Mouse (Mus musculus): Measurements from ENCODE around the gene Pcsk4. TPM values are rescaled to one million over a fixed set of nuclear protein-coding genes. Genes with fewer than 3 reads are reported as not detected.

Gene Pcsk4
- polyA plus RNA-seq, 1 experiment from 2014 or later, result 8.1 TPM

DNA sequence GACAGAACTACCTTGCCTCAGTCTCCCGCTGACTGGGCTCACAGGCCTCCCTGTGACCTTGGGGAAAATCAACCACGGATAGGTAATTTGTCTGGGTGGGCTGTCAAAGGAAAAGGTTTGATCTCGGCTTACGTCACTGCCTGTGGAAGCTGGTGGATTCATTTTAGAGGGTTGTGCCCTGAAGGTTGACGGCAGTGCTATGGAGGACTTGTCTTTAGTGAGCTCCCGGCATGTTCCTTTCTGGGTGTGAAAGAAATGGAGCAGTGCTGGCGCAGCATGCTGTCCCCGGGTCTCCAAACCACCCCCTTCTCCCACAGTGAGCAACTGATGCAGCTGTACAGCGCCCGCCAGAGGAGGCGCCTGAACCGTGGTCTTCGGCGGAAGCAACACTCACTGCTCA is 36.0 kb downstream of the Pcsk4 start:
- H3K9ac ChIP-seq (ENCODE audit: low read depth, low read length), result peak overlapping the region; percentile 97
- peaks cover 10% of the 10 kb centered on the region for H3K4me1 ChIP-seq (ENCODE audit: control insufficient read depth, insufficient read depth, low read length)
- peak overlapping the region; percentile 94 for H3K4me3 ChIP-seq (ENCODE audit: low read length)
- WGBS, result 26% methylated on average over 14 of the region's 14 CpGs
- no peak overlapping the region; the same call in 1 of the 2 replicates for H3K27ac ChIP-seq (ENCODE audit: low read depth, low read length)
- peaks cover 9% of the 10 kb centered on the region for H3K27me3 ChIP-seq (ENCODE audit: control insufficient read depth, insufficient read depth, low read length)
- ATAC-seq (ENCODE audit: low FRiP score, low TSS enrichment), result no peak
- H3K4me2 ChIP-seq (replicated peaks; ENCODE audit: low read depth, low read length), result peak overlapping the region; percentile 72
- H3K36me3 ChIP-seq (ENCODE audit: control insufficient read depth, insufficient read depth, low read length), result peaks cover 25% of the 10 kb centered on the region
- no peaks in the 10 kb centered on the region for H3K9me3 ChIP-seq (ENCODE audit: control insufficient read depth, low read length)

- Histone ChIP-seq H3K27me3 (ENCODE audit: control insufficient read depth, insufficient read depth, low read length) (peaks cover 2% of the 10 kb centered on the region; the same call in 1 of the 2 replicates), H3K9me3 (ENCODE audit: control insufficient read depth, low read length) (no peaks in the 10 kb centered on the region), H3K4me1 (ENCODE audit: control insufficient read depth, insufficient read depth, low read length) (peaks cover 10% of the 10 kb centered on the region), H3K9ac (ENCODE audit: low read depth, low read length) (peak within 1 kb of the TSS; percentile 97), H3K4me3 (ENCODE audit: low read length) (peak within 1 kb of the TSS; percentile 94), H3K4me2 (replicated peaks; ENCODE audit: low read depth, low read length) (peak within 1 kb of the TSS; percentile 72), H3K36me3 (ENCODE audit: control insufficient read depth, insufficient read depth, low read length) (peaks cover 32% of the 10 kb centered on the region), H3K27ac (ENCODE audit: low read depth, low read length) (peak within 1 kb of the TSS; percentile 95)
- ATAC-seq (ENCODE audit: low FRiP score, low TSS enrichment), result peak; percentile 87
- WGBS, result under 1% methylated on average over 71 of the region's 72 CpGs
These were observed 36.8 kb downstream of the Pcsk4 start, which contains the start of gene Rps15 for GRCm38 (mm10) chr10:80292251-80293146. TSS of gene Rps15 (plus strand) at chr10:80292453.

GRCm38 (mm10) chr10:80288657-80289056 is 40.6 kb downstream of the Pcsk4 start:
- Histone ChIP-seq H3K36me3 (ENCODE audit: control insufficient read depth, insufficient read depth, low read length) (peaks cover 54% of the 10 kb centered on the region), H3K27me3 (ENCODE audit: control insufficient read depth, insufficient read depth, low read length) (no peaks in the 10 kb centered on the region), H3K9ac (ENCODE audit: low read depth, low read length) (no peak overlapping the region), H3K9me3 (ENCODE audit: control insufficient read depth, low read length) (no peaks in the 10 kb centered on the region), H3K4me3 (ENCODE audit: low read length) (no peak overlapping the region), H3K4me1 (ENCODE audit: control insufficient read depth, insufficient read depth, low read length) (peaks cover 3% of the 10 kb centered on the region; the same call in 1 of the 2 replicates), H3K27ac (ENCODE audit: low read depth, low read length) (no peak overlapping the region), H3K4me2 (replicated peaks; ENCODE audit: low read depth, low read length) (no peak overlapping the region)
- WGBS, result 67% methylated on average over 8 of the region's 8 CpGs
- no peak for ATAC-seq (ENCODE audit: low FRiP score, low TSS enrichment)

DNA sequence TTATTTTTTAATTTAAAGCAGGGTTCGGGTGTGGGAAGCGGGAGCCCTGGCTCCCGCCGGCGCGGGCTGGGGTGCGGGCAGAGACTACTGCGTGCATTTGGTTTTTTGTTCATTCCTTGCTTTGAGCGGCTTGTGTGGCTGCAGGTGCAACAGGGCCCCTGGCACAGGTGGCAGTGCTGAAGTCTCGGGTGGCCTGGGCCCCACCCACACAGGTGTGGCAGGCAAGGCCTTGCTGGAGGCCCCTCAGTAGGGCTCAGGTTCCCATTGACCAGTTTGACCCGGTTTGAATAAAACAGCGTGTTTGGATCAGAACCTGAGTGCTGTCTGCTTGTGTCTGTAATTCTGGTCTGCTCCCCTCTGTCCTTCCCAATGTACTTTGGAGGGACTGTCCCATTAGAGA is 41.2 kb downstream of the Pcsk4 start:
- Histone ChIP-seq H3K36me3 (ENCODE audit: control insufficient read depth, insufficient read depth, low read length) (peaks cover 57% of the 10 kb centered on the region), H3K4me1 (ENCODE audit: control insufficient read depth, insufficient read depth, low read length) (no peaks in the 10 kb centered on the region), H3K4me3 (ENCODE audit: low read length) (no peak overlapping the region), H3K9ac (ENCODE audit: low read depth, low read length) (no peak overlapping the region), H3K9me3 (ENCODE audit: control insufficient read depth, low read length) (no peaks in the 10 kb centered on the region), H3K27ac (ENCODE audit: low read depth, low read length) (no peak overlapping the region), H3K4me2 (replicated peaks; ENCODE audit: low read depth, low read length) (no peak overlapping the region), H3K27me3 (ENCODE audit: control insufficient read depth, insufficient read depth, low read length) (no peaks in the 10 kb centered on the region)
- WGBS, result 92% methylated on average over 12 of the region's 12 CpGs
- no peak for ATAC-seq (ENCODE audit: low FRiP score, low TSS enrichment)

- Histone ChIP-seq H3K9ac (ENCODE audit: low read depth, low read length) (no peak overlapping the region), H3K4me3 (ENCODE audit: low read length) (no peak overlapping the region), H3K27ac (ENCODE audit: low read depth, low read length) (no peak overlapping the region), H3K9me3 (ENCODE audit: control insufficient read depth, low read length) (no peaks in the 10 kb centered on the region), H3K4me2 (replicated peaks; ENCODE audit: low read depth, low read length) (no peak overlapping the region), H3K4me1 (ENCODE audit: control insufficient read depth, insufficient read depth, low read length) (no peaks in the 10 kb centered on the region), H3K27me3 (ENCODE audit: control insufficient read depth, insufficient read depth, low read length) (no peaks in the 10 kb centered on the region), H3K36me3 (ENCODE audit: control insufficient read depth, insufficient read depth, low read length) (peaks cover 82% of the 10 kb centered on the region)
- whole genome bisulfite sequencing, result 55% methylated on average over 14 of the region's 15 CpGs
- ATAC-seq (ENCODE audit: low FRiP score, low TSS enrichment), result no peak
These were observed 43.9 kb downstream of the Pcsk4 start for GRCm38 (mm10) chr10:80285222-80286070.

- no peaks in the 10 kb centered on the region for H3K27me3 ChIP-seq (ENCODE audit: control insufficient read depth, insufficient read depth, low read length)
- H3K27ac ChIP-seq (ENCODE audit: low read depth, low read length), result no peak overlapping the region
- ATAC-seq (ENCODE audit: low FRiP score, low TSS enrichment), result no peak
- no peak overlapping the region for H3K9ac ChIP-seq (ENCODE audit: low read depth, low read length)
- no peak overlapping the region for H3K4me2 ChIP-seq (replicated peaks; ENCODE audit: low read depth, low read length)
- 88% methylated on average over 20 of the region's 20 CpGs for WGBS
- no peak overlapping the region for H3K4me3 ChIP-seq (ENCODE audit: low read length)
- peaks cover 95% of the 10 kb centered on the region for H3K36me3 ChIP-seq (ENCODE audit: control insufficient read depth, insufficient read depth, low read length)
- no peaks in the 10 kb centered on the region for H3K4me1 ChIP-seq (ENCODE audit: control insufficient read depth, insufficient read depth, low read length)
- H3K9me3 ChIP-seq (ENCODE audit: control insufficient read depth, low read length), result no peaks in the 10 kb centered on the region
These were observed 46.5 kb downstream of the Pcsk4 start for GRCm38 (mm10) chr10:80282481-80283441.

- ATAC-seq (ENCODE audit: low FRiP score, low TSS enrichment), result peak; percentile 6; the same call in 1 of the 2 replicates
- H3K27ac ChIP-seq (ENCODE audit: low read depth, low read length), result no peak overlapping the region
- no peak overlapping the region for H3K4me3 ChIP-seq (ENCODE audit: low read length)
- peaks cover 96% of the 10 kb centered on the region for H3K36me3 ChIP-seq (ENCODE audit: control insufficient read depth, insufficient read depth, low read length)
- H3K4me1 ChIP-seq (ENCODE audit: control insufficient read depth, insufficient read depth, low read length), result no peaks in the 10 kb centered on the region
- no peak overlapping the region for H3K9ac ChIP-seq (ENCODE audit: low read depth, low read length)
- H3K27me3 ChIP-seq (ENCODE audit: control insufficient read depth, insufficient read depth, low read length), result no peaks in the 10 kb centered on the region
- no peaks in the 10 kb centered on the region for H3K9me3 ChIP-seq (ENCODE audit: control insufficient read depth, low read length)
- WGBS, result 73% methylated on average over 8 of the region's 8 CpGs
- no peak overlapping the region for H3K4me2 ChIP-seq (replicated peaks; ENCODE audit: low read depth, low read length)
These were observed 47.4 kb downstream of the Pcsk4 start for GRCm38 (mm10) chr10:80281921-80282371.

GRCm38 (mm10) chr10:80281304-80281703 is 48.0 kb downstream of the Pcsk4 start:
- no peaks in the 10 kb centered on the region for H3K27me3 ChIP-seq (ENCODE audit: control insufficient read depth, insufficient read depth, low read length)
- WGBS, result 61% methylated on average over 7 of the region's 7 CpGs
- no peaks in the 10 kb centered on the region for H3K4me1 ChIP-seq (ENCODE audit: control insufficient read depth, insufficient read depth, low read length)
- H3K36me3 ChIP-seq (ENCODE audit: control insufficient read depth, insufficient read depth, low read length), result peaks cover 96% of the 10 kb centered on the region
- H3K9ac ChIP-seq (ENCODE audit: low read depth, low read length), result no peak overlapping the region
- peak; percentile 26; the same call in 1 of the 2 replicates for ATAC-seq (ENCODE audit: low FRiP score, low TSS enrichment)
- H3K4me3 ChIP-seq (ENCODE audit: low read length), result no peak overlapping the region
- H3K27ac ChIP-seq (ENCODE audit: low read depth, low read length), result no peak overlapping the region
- no peaks in the 10 kb centered on the region for H3K9me3 ChIP-seq (ENCODE audit: control insufficient read depth, low read length)
- H3K4me2 ChIP-seq (replicated peaks; ENCODE audit: low read depth, low read length), result no peak overlapping the region
